Mouse (Mus musculus) forelimb bud, embryonic 11.5 days (tissue): ENCODE data around the gene Pou2f3.
"Not testable (repeated sequence)": the region's sequence is repeated elsewhere in the genome, so short reads cannot be mapped to it uniquely, and the experiment has no call there.

Experiments used
- DNase-seq: peaks from one replicate; pipeline ENCODE4 v3.0.0-alpha.2; 2012; ENCODE audit warnings: low read depth, low spot score

Gene Pou2f3

GRCm38 (mm10) chr9:43166346-43166745 is 43.8 kb downstream of the Pou2f3 start:
- DNase-seq: no peak

GRCm38 (mm10) chr9:43155960-43156359 is 54.2 kb downstream of the Pou2f3 start:
- DNase-seq: no peak

- DNase-seq: no peak
Observed at GRCm38 (mm10) chr9:43151779-43152178, 58.4 kb downstream of the Pou2f3 start.

- no peak for DNase-seq
Observed at GRCm38 (mm10) chr9:43150957-43151356, 59.2 kb downstream of the Pou2f3 start.

GRCm38 (mm10) chr9:43150075-43150474 is 60.1 kb downstream of the Pou2f3 start:
- DNase-seq: no peak

GRCm38 (mm10) chr9:43149498-43149897 is 60.7 kb downstream of the Pou2f3 start:
- DNase-seq: no peak

GRCm38 (mm10) chr9:43145196-43145595 is 65.0 kb downstream of the Pou2f3 start:
- no peak for DNase-seq

GRCm38 (mm10) chr9:43144206-43144810 is 65.9 kb downstream of the Pou2f3 start:
- no peak for DNase-seq

GRCm38 (mm10) chr9:43141839-43142238 is 68.3 kb downstream of the Pou2f3 start:
- peak; percentile 77 for DNase-seq

GRCm38 (mm10) chr9:43133525-43133924 is 76.6 kb downstream of the Pou2f3 start:
- DNase-seq: no peak

GRCm38 (mm10) chr9:43132380-43132779 is 77.8 kb downstream of the Pou2f3 start:
- no peak for DNase-seq

GRCm38 (mm10) chr9:43131940-43132339 is 78.2 kb downstream of the Pou2f3 start:
- DNase-seq: no peak

- DNase-seq: no peak
Observed at GRCm38 (mm10) chr9:43130684-43131083, 79.5 kb downstream of the Pou2f3 start.

GRCm38 (mm10) chr9:43127101-43127787 is 82.9 kb downstream of the Pou2f3 start:
- no peak for DNase-seq

GRCm38 (mm10) chr9:43122379-43122778 is 87.8 kb downstream of the Pou2f3 start:
- no peak for DNase-seq

GRCm38 (mm10) chr9:43121948-43122347 is 88.2 kb downstream of the Pou2f3 start:
- not testable (repeated sequence) for DNase-seq

- no peak for DNase-seq
Observed at GRCm38 (mm10) chr9:43116997-43117336, 93.2 kb downstream of the Pou2f3 start.

- peak; percentile 58 for DNase-seq
Observed at GRCm38 (mm10) chr9:43116134-43116996, 93.8 kb downstream of the Pou2f3 start, which contains the start of gene Tmem136. Gene Tmem136 (minus strand): TSS chr9:43116570.

GRCm38 (mm10) chr9:43115431-43116133 is 94.6 kb downstream of the Pou2f3 start:
- no peak for DNase-seq

GRCm38 (mm10) chr9:43114833-43115232 is 95.3 kb downstream of the Pou2f3 start:
- no peak for DNase-seq

- no peak for DNase-seq
Observed at GRCm38 (mm10) chr9:43110286-43110980, 99.7 kb downstream of the Pou2f3 start.
